Mouse (Mus musculus): ENCODE measurements at regions not wholly inside any gene's neighbourhood (a gene's known extent, or its start where the extent isn't known, plus 50 kb on each side); places are given as distances from the start of the nearest gene placed in this dataset.

GRCm38 (mm10) chr10:99320797-99321196 is 57.8 kb downstream of the Dusp6 start:
- 82% methylated on average over 8 of the region's 8 CpGs for WGBS
- no peak for TF ChIP-seq POLR2A (IDR thresholded peaks at IDR 0.05; ENCODE audit: insufficient read depth, low read depth, low read length)
- no peak for TF ChIP-seq CTCF (IDR thresholded peaks at IDR 0.05)
- TF ChIP-seq EP300 (IDR thresholded peaks at IDR 0.05; ENCODE audit: insufficient read depth, low read depth, low read length), result no peak
- H3K9ac ChIP-seq (ENCODE audit: low read depth, low read length), result no peak overlapping the region

GRCm38 (mm10) chr10:99323358-99323757 is 60.3 kb downstream of the Dusp6 start:
- Histone ChIP-seq H3K36me3 (ENCODE audit: control insufficient read depth, insufficient read depth, low read length) (no peaks in the 10 kb centered on the region), H3K79me2 (replicated peaks; ENCODE audit: control insufficient read depth, insufficient read depth, low read length) (no peaks in the 10 kb centered on the region), H3K4me1 (ENCODE audit: control insufficient read depth, insufficient read depth, low read length) (peaks cover 3% of the 10 kb centered on the region), H3K27ac (no peak overlapping the region), H3K27me3 (ENCODE audit: control insufficient read depth, insufficient read depth, low read length) (no peaks in the 10 kb centered on the region), H3K4me3 (no peak overlapping the region), H3K9ac (ENCODE audit: low read depth, low read length) (no peak overlapping the region)
- DNase-seq, result no peak
- intact Hi-C loops (cut with DNase I), result no loop called here
- 88% methylated on average over 8 of the region's 8 CpGs for WGBS
- no peak for TF ChIP-seq POLR2A (IDR thresholded peaks at IDR 0.05; ENCODE audit: insufficient read depth, low read depth, low read length)
- no peak for TF ChIP-seq EP300 (IDR thresholded peaks at IDR 0.05; ENCODE audit: insufficient read depth, low read depth, low read length)
- no peak for TF ChIP-seq CTCF (IDR thresholded peaks at IDR 0.05)

More at GRCm38 (mm10) chr10:99320797-99321196, 57.8 kb downstream of the Dusp6 start:
- H3K4me3 ChIP-seq, result no peak overlapping the region
- H3K27me3 ChIP-seq (ENCODE audit: control insufficient read depth, insufficient read depth, low read length), result no peaks in the 10 kb centered on the region
- no peaks in the 10 kb centered on the region for H3K4me1 ChIP-seq (ENCODE audit: control insufficient read depth, insufficient read depth, low read length)
- no peak for DNase-seq
- no peak overlapping the region for H3K27ac ChIP-seq
- H3K36me3 ChIP-seq (ENCODE audit: control insufficient read depth, insufficient read depth, low read length), result no peaks in the 10 kb centered on the region
- intact Hi-C loops (cut with DNase I), result no loop called here
- no peaks in the 10 kb centered on the region for H3K79me2 ChIP-seq (replicated peaks; ENCODE audit: control insufficient read depth, insufficient read depth, low read length)

- peaks cover 4% of the 10 kb centered on the region; the same call in 1 of the 2 replicates for H3K36me3 ChIP-seq (ENCODE audit: control insufficient read depth, insufficient read depth, low read length)
- WGBS, result 48% methylated on average over 2 of the region's 2 CpGs
- peak overlapping the region; percentile 3; the same call in 1 of the 2 replicates for H3K27ac ChIP-seq
- peaks cover 4% of the 10 kb centered on the region for H3K4me1 ChIP-seq (ENCODE audit: control insufficient read depth, insufficient read depth, low read length)
- no peaks in the 10 kb centered on the region for H3K27me3 ChIP-seq (ENCODE audit: control insufficient read depth, insufficient read depth, low read length)
- H3K79me2 ChIP-seq (replicated peaks; ENCODE audit: control insufficient read depth, insufficient read depth, low read length), result no peaks in the 10 kb centered on the region
- no peak overlapping the region for H3K9ac ChIP-seq (ENCODE audit: low read depth, low read length)
- intact Hi-C loops (cut with DNase I), result loop anchor here (5.0 kb wide), 1 partner anchor 40 kb away; no protein-coding TSS in a partner anchor
- peak in 1 of 2 experiments; percentile 51 for DNase-seq
- TF ChIP-seq POLR2A (IDR thresholded peaks at IDR 0.05; ENCODE audit: insufficient read depth, low read depth, low read length) (no peak), CTCF (IDR thresholded peaks at IDR 0.05) (no peak), EP300 (IDR thresholded peaks at IDR 0.05; ENCODE audit: insufficient read depth, low read depth, low read length) (no peak)
- H3K4me3 ChIP-seq, result no peak overlapping the region
Observed at GRCm38 (mm10) chr10:99327501-99327900, 64.5 kb downstream of the Dusp6 start.

- DNase-seq, result no peak
- Histone ChIP-seq H3K27ac (no peak overlapping the region), H3K9ac (ENCODE audit: low read depth, low read length) (no peak overlapping the region), H3K79me2 (replicated peaks; ENCODE audit: control insufficient read depth, insufficient read depth, low read length) (no peaks in the 10 kb centered on the region), H3K4me3 (no peak overlapping the region), H3K4me1 (ENCODE audit: control insufficient read depth, insufficient read depth, low read length) (peaks cover 5% of the 10 kb centered on the region), H3K36me3 (ENCODE audit: control insufficient read depth, insufficient read depth, low read length) (peaks cover 8% of the 10 kb centered on the region; the same call in 1 of the 2 replicates), H3K27me3 (ENCODE audit: control insufficient read depth, insufficient read depth, low read length) (no peaks in the 10 kb centered on the region)
- intact Hi-C loops (cut with DNase I), result loop anchor here (5.0 kb wide), 1 partner anchor 41 kb away; no protein-coding TSS in a partner anchor
- no peak for TF ChIP-seq EP300 (IDR thresholded peaks at IDR 0.05; ENCODE audit: insufficient read depth, low read depth, low read length)
- no peak for TF ChIP-seq POLR2A (IDR thresholded peaks at IDR 0.05; ENCODE audit: insufficient read depth, low read depth, low read length)
- TF ChIP-seq CTCF (IDR thresholded peaks at IDR 0.05), result no peak
- WGBS, result 47% methylated on average over 8 of the region's 8 CpGs
Observed at GRCm38 (mm10) chr10:99328568-99328967, 65.5 kb downstream of the Dusp6 start.

- Histone ChIP-seq H3K27me3 (ENCODE audit: control insufficient read depth, insufficient read depth, low read length) (no peaks in the 10 kb centered on the region), H3K27ac (no peak overlapping the region), H3K4me3 (no peak overlapping the region), H3K79me2 (replicated peaks; ENCODE audit: control insufficient read depth, insufficient read depth, low read length) (no peaks in the 10 kb centered on the region), H3K4me1 (ENCODE audit: control insufficient read depth, insufficient read depth, low read length) (peaks cover 9% of the 10 kb centered on the region), H3K36me3 (ENCODE audit: control insufficient read depth, insufficient read depth, low read length) (peaks cover 10% of the 10 kb centered on the region; the same call in 1 of the 2 replicates), H3K9ac (ENCODE audit: low read depth, low read length) (no peak overlapping the region)
- intact Hi-C loops (cut with DNase I), result loop anchor here (5.0 kb wide), 1 partner anchor 42 kb away; no protein-coding TSS in a partner anchor
- no peak for DNase-seq
- WGBS, result 95% methylated on average over 6 of the region's 6 CpGs
- no peak for TF ChIP-seq POLR2A (IDR thresholded peaks at IDR 0.05; ENCODE audit: insufficient read depth, low read depth, low read length)
- no peak for TF ChIP-seq EP300 (IDR thresholded peaks at IDR 0.05; ENCODE audit: insufficient read depth, low read depth, low read length)
- TF ChIP-seq CTCF (IDR thresholded peaks at IDR 0.05), result no peak
Observed at GRCm38 (mm10) chr10:99329469-99329868, 66.4 kb downstream of the Dusp6 start.

GRCm38 (mm10) chr10:99330519-99330918 is 67.5 kb downstream of the Dusp6 start:
- Histone ChIP-seq H3K4me1 (ENCODE audit: control insufficient read depth, insufficient read depth, low read length) (peaks cover 9% of the 10 kb centered on the region), H3K4me3 (no peak overlapping the region), H3K27me3 (ENCODE audit: control insufficient read depth, insufficient read depth, low read length) (no peaks in the 10 kb centered on the region), H3K27ac (no peak overlapping the region), H3K36me3 (ENCODE audit: control insufficient read depth, insufficient read depth, low read length) (peaks cover 10% of the 10 kb centered on the region; the same call in 1 of the 2 replicates), H3K9ac (ENCODE audit: low read depth, low read length) (no peak overlapping the region), H3K79me2 (replicated peaks; ENCODE audit: control insufficient read depth, insufficient read depth, low read length) (no peaks in the 10 kb centered on the region)
- TF ChIP-seq EP300 (IDR thresholded peaks at IDR 0.05; ENCODE audit: insufficient read depth, low read depth, low read length), result no peak
- no peak for TF ChIP-seq CTCF (IDR thresholded peaks at IDR 0.05)
- no peak for TF ChIP-seq POLR2A (IDR thresholded peaks at IDR 0.05; ENCODE audit: insufficient read depth, low read depth, low read length)
- intact Hi-C loops (cut with DNase I), result loop anchor here (5.0 to 10.0 kb wide), 4 partner anchors 128 to 244 kb away; no protein-coding TSS in a partner anchor
- WGBS, result 43% methylated on average over 7 of the region's 7 CpGs
- no peak for DNase-seq
